Mouse (Mus musculus) lung, embryonic 14.5 days (tissue): Measurements from ENCODE around the gene Hax1. TPM values are rescaled to one million over a fixed set of nuclear protein-coding genes. Genes with fewer than 3 reads are reported as not detected.

ENCODE experiments used
- ATAC-seq: fragments of 200-750 bp; cut with Nextera tagmentation; 2 replicates; pipeline ENCODE4 v1.8.0; 2017; ENCODE audit warnings: mild to moderate bottlenecking, moderate TSS enrichment, moderate library complexity; ENCODE audit not compliant: insufficient read depth
- DNase-seq: peaks from one replicate; pipeline ENCODE4 v3.0.0-alpha.2; 2015
- H3K27ac ChIP-seq: fragments of 300-500 bp; sonication (generic); 2 replicates; pipeline ENCODE4 v1.5.1; 2014; ENCODE audit warnings: low read depth, mild to moderate bottlenecking, moderate library complexity
- H3K27me3 ChIP-seq: fragments of 300-500 bp; sonication (generic); 2 replicates; pipeline ENCODE4 v1.6.1; 2014; ENCODE audit warnings: low read length, control low read depth; ENCODE audit not compliant: insufficient read depth
- H3K36me3 ChIP-seq: fragments of 300-500 bp; sonication (generic); 2 replicates; pipeline ENCODE4 v1.6.1; 2014; ENCODE audit warnings: control low read depth; ENCODE audit not compliant: insufficient read depth
- H3K4me1 ChIP-seq: fragments of 300-500 bp; sonication (generic); 2 replicates; pipeline ENCODE4 v1.6.1; 2014; ENCODE audit warnings: antibody characterized with exemption, control low read depth; ENCODE audit not compliant: insufficient read depth
- H3K4me2 ChIP-seq: fragments of 300-500 bp; sonication (generic); 2 replicates; pipeline ENCODE4 v1.6.1; 2014; ENCODE audit warnings: mild to moderate bottlenecking
- H3K4me3 ChIP-seq: fragments of 300-500 bp; sonication (generic); 2 replicates; pipeline ENCODE4 v1.5.1; 2014; ENCODE audit warnings: low read depth, low read length
- H3K9ac ChIP-seq: fragments of 300-500 bp; sonication (generic); 2 replicates; pipeline ENCODE4 v1.6.1; 2014
- H3K9me3 ChIP-seq: fragments of 300-500 bp; sonication (generic); 2 replicates; pipeline ENCODE4 v1.6.1; 2016; ENCODE audit warnings: low read depth, low read length, control low read depth
- CTCF ChIP-seq: IDR thresholded peaks from 2 replicates; pipeline ENCODE4 v1.5.1; 2016; ENCODE audit warnings: antibody characterized with exemption, low read depth
- WGBS: fragments of 180-500 bp; shearing (Covaris S2); extraction: QIAGEN DNeasy Blood & Tissue Kit; methylation state at CpG from one replicate; pipeline ENCODE4 v1.1.7; 2014; 5-methylcytosine and 5-hydroxymethylcytosine counted together
- microRNA-seq: library from miRNA; unstranded; fragments of <30 nt; microRNA quantifications from one replicate; pipeline ENCODE4, GENCODE M21; 2016; ENCODE audit warnings: borderline number of aligned reads
- polyA plus RNA-seq: library from polyadenylated mRNA; unstranded; fragments of >200 nt; fragmentation: Nextera tagmentation; extraction: Ambion mirVana; gene quantifications from 2 replicates; pipeline ENCODE4 v1.2.1, GENCODE M21; 2014

Hax1 gene
- polyA plus RNA-seq, 1 experiment from 2014 or later, result 157 TPM

GRCm38 (mm10) chr3:89948655-89949054 lies 49.9 kb downstream of the Hax1 start:
- H3K4me3 ChIP-seq, result no peak overlapping the region

GRCm38 (mm10) chr3:89948021-89948420 lies 50.6 kb downstream of the Hax1 start:
- Histone ChIP-seq H3K9me3 (no peaks in the 10 kb centered on the region), H3K36me3 (peaks cover 100% of the 10 kb centered on the region), H3K27ac (no peak overlapping the region), H3K4me1 (no peaks in the 10 kb centered on the region), H3K9ac (no peak overlapping the region), H3K4me3 (no peak overlapping the region), H3K4me2 (no peak overlapping the region), H3K27me3 (no peaks in the 10 kb centered on the region)
- DNase-seq (no peak), ATAC-seq (no peak)
- no peak for TF ChIP-seq CTCF
- 89% methylated on average over 11 of the region's 11 CpGs for WGBS

More at GRCm38 (mm10) chr3:89948655-89949054, 49.9 kb downstream of the Hax1 start:
- ATAC-seq (no peak), DNase-seq (peak; percentile 16)
- Histone ChIP-seq H3K36me3 (peaks cover 99% of the 10 kb centered on the region), H3K9me3 (no peaks in the 10 kb centered on the region), H3K4me1 (no peaks in the 10 kb centered on the region), H3K27me3 (no peaks in the 10 kb centered on the region), H3K9ac (no peak overlapping the region), H3K27ac (no peak overlapping the region), H3K4me2 (no peak overlapping the region)
- 82% methylated on average over 6 of the region's 6 CpGs for WGBS
- TF ChIP-seq CTCF, result no peak

Small RNA genes lying within 50 kb of the gene (microRNA-seq; reads per million reads assigned to microRNA genes)
- gene Mir7669, result 3.3 reads per million, percentile 10 among the genes with 10 or more reads in this experiment

Other genes starting within 250 kb of the Hax1 start
- 0.47 and 0.63 TPM in 2 replicates for gene Chrnb2, start 234.1 kb downstream of the Hax1 start, polyA plus RNA-seq
- gene Ube2q1, start 225.2 kb downstream of the Hax1 start, polyA plus RNA-seq, result 21.7 and 22.8 TPM in 2 replicates
- 11.7 and 12.1 TPM in 2 replicates for gene She, start 167.4 kb downstream of the Hax1 start, polyA plus RNA-seq
- gene Il6ra, start 85.6 kb downstream of the Hax1 start, polyA plus RNA-seq, result 1.4 and 1.7 TPM in 2 replicates
- 20.5 and 20.8 TPM in 2 replicates for gene Atp8b2, start 35.3 kb downstream of the Hax1 start, polyA plus RNA-seq
- 136 and 143 TPM in 2 replicates for gene 4933434E20Rik, start 52.9 kb upstream of the Hax1 start, polyA plus RNA-seq
- gene Ubap2l, start 53.8 kb upstream of the Hax1 start, polyA plus RNA-seq, result 236 and 257 TPM in 2 replicates
- gene Tpm3, start 73.9 kb upstream of the Hax1 start, polyA plus RNA-seq, result 634 and 654 TPM in 2 replicates
- 0.39 and 0.58 TPM in 2 replicates for gene Nup210l, start 105.4 kb upstream of the Hax1 start, polyA plus RNA-seq
- 1,714 and 1,910 TPM in 2 replicates for gene Rps27, start 214.9 kb upstream of the Hax1 start, polyA plus RNA-seq
- gene Rab13, start 214.9 kb upstream of the Hax1 start, polyA plus RNA-seq, result 17.9 and 19.3 TPM in 2 replicates
- gene Jtb, start 232.8 kb upstream of the Hax1 start, polyA plus RNA-seq, result 92.3 and 99.7 TPM in 2 replicates
- gene Creb3l4, start 244.7 kb upstream of the Hax1 start, polyA plus RNA-seq, result 5.4 and 6.5 TPM in 2 replicates
- gene Slc39a1, start 249.4 kb upstream of the Hax1 start, polyA plus RNA-seq, result 85.2 and 85.3 TPM in 2 replicates